Mouse (Mus musculus) myocyte (in vitro differentiated cells): ENCODE results near the gene Zfp384.

Source experiments
- E2F4 ChIP-seq: IDR thresholded peaks from one replicate; pipeline ENCODE4 v1.6.1; 2011; ENCODE audit warnings: mild to moderate bottlenecking, control low read depth, moderate library complexity; ENCODE audit not compliant: insufficient read depth
- POLR2A ChIP-seq: IDR thresholded peaks from one replicate; pipeline ENCODE4 v1.6.1; 2011; ENCODE audit warnings: low read depth, mild to moderate bottlenecking, control low read depth, moderate library complexity; ENCODE audit not compliant: insufficient read length
- POLR2AphosphoS2 ChIP-seq: IDR thresholded peaks from one replicate; pipeline ENCODE4 v1.6.1; 2011; ENCODE audit warnings: low read depth, control low read depth; ENCODE audit not compliant: insufficient read length
- TCF12 ChIP-seq: IDR thresholded peaks from one replicate; pipeline ENCODE4 v1.6.1; 2011; ENCODE audit warnings: mild to moderate bottlenecking, control low read depth; ENCODE audit not compliant: poor library complexity, insufficient read depth, severe bottlenecking
- USF1 ChIP-seq: IDR thresholded peaks from one replicate; pipeline ENCODE4 v1.6.1; 2011; ENCODE audit warnings: low read depth, mild to moderate bottlenecking, control low read depth, moderate library complexity

GRCm38 (mm10) chr6:125009181-125010073, 482 bp downstream of the Zfp384 start:
- TF ChIP-seq E2F4 (no peak), POLR2A (peak; percentile 48), TCF12 (no peak), USF1 (no peak), POLR2AphosphoS2 (no peak)
